Mouse (Mus musculus) myocyte (in vitro differentiated cells): ENCODE data around the gene Ksr2.

Experiments used
- MYOG ChIP-seq, 3 experiments: IDR thresholded peaks; one replicate each; pipeline ENCODE4 v1.6.1; 2011; ENCODE audit warnings: control low read depth in 2 of 3, low read depth in 2 of 3, mild to moderate bottlenecking in 2 of 3; ENCODE audit not compliant: insufficient read length in 2 of 3, control insufficient read depth in 1 of 3, insufficient read depth in 1 of 3
- POLR2AphosphoS2 ChIP-seq: IDR thresholded peaks from one replicate; pipeline ENCODE4 v1.6.1; 2011; ENCODE audit warnings: low read depth, control low read depth; ENCODE audit not compliant: insufficient read length
- SRF ChIP-seq: IDR thresholded peaks from one replicate; pipeline ENCODE4 v1.6.1; 2011; ENCODE audit warnings: low read depth; ENCODE audit not compliant: control insufficient read depth, insufficient read length

DNA sequence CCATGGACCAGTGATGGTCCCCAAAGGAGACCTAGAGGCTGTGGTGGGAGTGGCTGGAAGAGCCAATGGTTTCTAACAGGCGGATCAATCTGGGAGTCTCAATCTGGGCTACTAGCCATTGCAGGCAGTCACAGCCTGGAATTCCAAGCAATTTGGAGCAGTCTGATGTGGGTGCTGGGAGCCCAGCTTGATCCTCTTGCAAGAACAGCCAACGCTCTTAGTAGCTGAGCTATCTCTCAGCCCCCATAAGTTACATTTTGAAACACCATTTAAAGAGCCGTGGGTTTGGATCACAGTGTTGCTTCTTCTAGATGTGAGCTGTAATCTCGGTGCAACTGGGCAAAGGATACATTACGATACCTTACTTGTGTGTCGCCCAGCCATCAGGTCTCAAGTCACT, 30.1 kb downstream of the Ksr2 start:
- no peak for TF ChIP-seq POLR2AphosphoS2
- TF ChIP-seq MYOG (IDR thresholded peaks at IDR 0.05; ENCODE audit: control insufficient read depth in 1 of 3, insufficient read depth in 1 of 3, insufficient read length in 2 of 3, low read depth in 2 of 3): no peak
- no peak for TF ChIP-seq SRF
